Mouse (Mus musculus) MEL (cell line): ENCODE measurements around the gene Il16.

Source experiments
- CTCF ChIP-seq, 3 experiments: IDR thresholded peaks in 2 of 3; conservative IDR thresholded peaks in 1 of 3; 2 replicates each; pipeline ENCODE4 v1.5.1; 2011 to 2012; ENCODE audit warnings: low read length in 3 of 3, low read depth in 2 of 3, mild to moderate bottlenecking in 2 of 3, improper control_type of control experiment in 1 of 3, inconsistent platforms in 1 of 3, mixed read lengths in 1 of 3, moderate library complexity in 1 of 3; ENCODE audit not compliant: control insufficient read depth in 1 of 3, insufficient read depth in 1 of 3, poor library complexity in 1 of 3, severe bottlenecking in 1 of 3
- E2F4 ChIP-seq: IDR thresholded peaks from 2 replicates; pipeline ENCODE4 v1.6.1; 2011; ENCODE audit warnings: low read depth, low read length, improper control_type of control experiment, borderline replicate concordance
- EP300 ChIP-seq, 2 experiments: IDR thresholded peaks; 2 replicates each; pipeline ENCODE4 v1.6.1; 2011; ENCODE audit warnings: improper control_type of control experiment in 2 of 2, low read length in 2 of 2, low read depth in 1 of 2, mild to moderate bottlenecking in 1 of 2
- GATA1 ChIP-seq: IDR thresholded peaks from 2 replicates; pipeline ENCODE4 v1.6.1; 2011; ENCODE audit warnings: low read depth, low read length, improper control_type of control experiment
- MAX ChIP-seq: IDR thresholded peaks from 2 replicates; pipeline ENCODE4 v1.6.1; 2011; ENCODE audit warnings: low read length, improper control_type of control experiment
- MYC ChIP-seq: IDR thresholded peaks from 2 replicates; pipeline ENCODE4 v1.6.1; 2011; ENCODE audit warnings: low read depth, mild to moderate bottlenecking, low read length, improper control_type of control experiment, moderate library complexity
- NELFE ChIP-seq: IDR thresholded peaks from 2 replicates; pipeline ENCODE4 v1.6.1; 2011; ENCODE audit warnings: low read depth, low read length, improper control_type of control experiment
- POLR2A ChIP-seq, 2 experiments: IDR thresholded peaks; 2 replicates each; pipeline ENCODE4 v1.6.1; 2011 to 2012; ENCODE audit warnings: low read length in 2 of 2, mild to moderate bottlenecking in 2 of 2, control low read depth in 1 of 2, improper control_type of control experiment in 1 of 2, low read depth in 1 of 2, moderate library complexity in 1 of 2; ENCODE audit not compliant: control insufficient read depth in 1 of 2, insufficient read depth in 1 of 2, poor library complexity in 1 of 2
- RCOR1 ChIP-seq: IDR thresholded peaks from 2 replicates; pipeline ENCODE4 v1.6.1; 2012; ENCODE audit warnings: low read depth, mild to moderate bottlenecking, inconsistent platforms, low read length, improper control_type of control experiment
- TBP ChIP-seq: IDR thresholded peaks from 2 replicates; pipeline ENCODE4 v1.8.0; 2011; ENCODE audit warnings: low read depth, low read length, improper control_type of control experiment
- ZNF384 ChIP-seq: IDR thresholded peaks from 2 replicates; pipeline ENCODE4 v1.6.1; 2012; ENCODE audit warnings: low read depth, mild to moderate bottlenecking, inconsistent platforms, low read length, improper control_type of control experiment

GRCm38 (mm10) chr7:83662711-83663375 is 82.7 kb downstream of the Il16 start:
- no peak for TF ChIP-seq ZNF384
- TF ChIP-seq POLR2A (IDR thresholded peaks at IDR 0.05; ENCODE audit: control insufficient read depth in 1 of 2, insufficient read depth in 1 of 2, low read depth in 1 of 2, low read length in 2 of 2, poor library complexity in 1 of 2), result no peak
- no peak for TF ChIP-seq TBP
- no peak for TF ChIP-seq RCOR1
- TF ChIP-seq MAX, result no peak
- TF ChIP-seq CTCF (IDR thresholded peaks at IDR 0.05 in 2 of 3, conservative IDR thresholded peaks at IDR 0.05 in 1 of 3; ENCODE audit: control insufficient read depth in 1 of 3, insufficient read depth in 1 of 3, low read depth in 2 of 3, low read length in 3 of 3, poor library complexity in 1 of 3, severe bottlenecking in 1 of 3), result no peak
- no peak for TF ChIP-seq NELFE
- no peak for TF ChIP-seq EP300 (IDR thresholded peaks at IDR 0.05; ENCODE audit: low read depth in 1 of 2, low read length in 2 of 2)
- TF ChIP-seq E2F4, result no peak
- no peak for TF ChIP-seq GATA1
- TF ChIP-seq MYC, result no peak
